Mouse (Mus musculus) neural tube, embryonic 15.5 days (tissue): Measurements from ENCODE around the gene Arhgap15. TPM values are rescaled to one million over a fixed set of nuclear protein-coding genes. Genes with fewer than 3 reads are reported as not detected.

ENCODE experiments used
- ATAC-seq: fragments of 200-750 bp; cut with Nextera tagmentation; 2 replicates; pipeline ENCODE4 v1.8.0; 2017; ENCODE audit warnings: mild to moderate bottlenecking, moderate TSS enrichment, moderate library complexity; ENCODE audit not compliant: low FRiP score
- H3K27ac ChIP-seq: fragments of 300-500 bp; sonication (generic); replicated peaks from 2 replicates; pipeline ENCODE4 v1.5.1; 2015; ENCODE audit warnings: mild to moderate bottlenecking, inconsistent platforms
- H3K27me3 ChIP-seq: fragments of 300-500 bp; sonication (generic); replicated peaks from 2 replicates; pipeline ENCODE4 v1.6.1; 2015; ENCODE audit warnings: inconsistent platforms
- H3K36me3 ChIP-seq: fragments of 300-500 bp; sonication (generic); 2 replicates; pipeline ENCODE4 v1.6.1; 2015; ENCODE audit warnings: inconsistent platforms
- H3K4me1 ChIP-seq: fragments of 300-500 bp; sonication (generic); 2 replicates; pipeline ENCODE4 v1.6.1; 2015; ENCODE audit warnings: inconsistent platforms
- H3K4me2 ChIP-seq: fragments of 300-500 bp; sonication (generic); 2 replicates; pipeline ENCODE4 v1.6.1; 2015; ENCODE audit warnings: inconsistent platforms, mild to moderate bottlenecking, moderate library complexity
- H3K4me3 ChIP-seq: fragments of 300-500 bp; sonication (generic); replicated peaks from 2 replicates; pipeline ENCODE4 v1.5.1; 2015; ENCODE audit warnings: mild to moderate bottlenecking, inconsistent platforms
- H3K9ac ChIP-seq: fragments of 300-500 bp; sonication (generic); replicated peaks from 2 replicates; pipeline ENCODE4 v1.6.1; 2015; ENCODE audit warnings: mild to moderate bottlenecking, inconsistent platforms
- H3K9me3 ChIP-seq: fragments of 300-500 bp; sonication (generic); replicated peaks from 2 replicates; pipeline ENCODE4 v1.6.1; 2016; ENCODE audit warnings: inconsistent platforms
- WGBS: fragments of 180-500 bp; shearing (Covaris S2); methylation state at CpG from one replicate; pipeline ENCODE4 v1.1.7; 2015; ENCODE audit warnings: mixed read lengths; 5-methylcytosine and 5-hydroxymethylcytosine counted together
- polyA plus RNA-seq: library from polyadenylated mRNA; unstranded; fragments of >200 nt; fragmentation: Nextera tagmentation; extraction: Ambion mirVana; gene quantifications from 2 replicates; pipeline ENCODE4 v1.2.1, GENCODE M21; 2015

Arhgap15 gene
- polyA plus RNA-seq, 1 experiment from 2014 or later, result 3.0 TPM

GRCm38 (mm10) chr2:43992510-43992909 is 243.9 kb downstream of the Arhgap15 start:
- Histone ChIP-seq H3K4me1 (no peaks in the 10 kb centered on the region), H3K4me2 (no peak overlapping the region), H3K4me3 (no peak overlapping the region), H3K27me3 (no peaks in the 10 kb centered on the region), H3K9ac (no peak overlapping the region), H3K27ac (no peak overlapping the region), H3K36me3 (no peaks in the 10 kb centered on the region), H3K9me3 (no peaks in the 10 kb centered on the region)
- 91% methylated on average over 7 of the region's 7 CpGs for WGBS
- ATAC-seq, result no peak

GRCm38 (mm10) chr2:44002454-44002853 is 253.8 kb downstream of the Arhgap15 start:
- ATAC-seq, result no peak
- H3K9ac ChIP-seq, result no peak overlapping the region
- WGBS, result 82% methylated on average over 1 of the region's 1 CpGs
- no peaks in the 10 kb centered on the region for H3K4me1 ChIP-seq
- H3K27ac ChIP-seq, result no peak overlapping the region
- no peak overlapping the region for H3K4me3 ChIP-seq
- H3K4me2 ChIP-seq, result no peak overlapping the region
- H3K27me3 ChIP-seq, result no peaks in the 10 kb centered on the region
- H3K36me3 ChIP-seq, result no peaks in the 10 kb centered on the region
- H3K9me3 ChIP-seq, result no peaks in the 10 kb centered on the region

GRCm38 (mm10) chr2:44010249-44010648 is 261.6 kb downstream of the Arhgap15 start:
- H3K27me3 ChIP-seq, result no peaks in the 10 kb centered on the region
- no peak overlapping the region for H3K27ac ChIP-seq
- no peak overlapping the region for H3K9ac ChIP-seq
- 81% methylated on average over 1 of the region's 1 CpGs for WGBS
- no peak overlapping the region for H3K4me2 ChIP-seq
- H3K36me3 ChIP-seq, result no peaks in the 10 kb centered on the region
- ATAC-seq, result no peak
- no peak overlapping the region for H3K4me3 ChIP-seq
- H3K4me1 ChIP-seq, result no peaks in the 10 kb centered on the region
- H3K9me3 ChIP-seq, result no peaks in the 10 kb centered on the region

GRCm38 (mm10) chr2:44013388-44013787 is 264.8 kb downstream of the Arhgap15 start:
- H3K9me3 ChIP-seq, result no peaks in the 10 kb centered on the region
- no peak overlapping the region for H3K4me2 ChIP-seq
- no peak overlapping the region for H3K27ac ChIP-seq
- WGBS, result 92% methylated on average over 5 of the region's 5 CpGs
- H3K27me3 ChIP-seq, result no peaks in the 10 kb centered on the region
- no peak overlapping the region for H3K9ac ChIP-seq
- no peaks in the 10 kb centered on the region for H3K4me1 ChIP-seq
- ATAC-seq, result no peak
- H3K4me3 ChIP-seq, result no peak overlapping the region
- no peaks in the 10 kb centered on the region for H3K36me3 ChIP-seq

GRCm38 (mm10) chr2:44016720-44017119 is 268.1 kb downstream of the Arhgap15 start:
- no peak for ATAC-seq
- Histone ChIP-seq H3K4me2 (no peak overlapping the region), H3K4me3 (no peak overlapping the region), H3K9me3 (no peaks in the 10 kb centered on the region), H3K27me3 (no peaks in the 10 kb centered on the region), H3K36me3 (no peaks in the 10 kb centered on the region), H3K4me1 (no peaks in the 10 kb centered on the region), H3K9ac (no peak overlapping the region), H3K27ac (no peak overlapping the region)
- WGBS, result 65% methylated on average over 3 of the region's 3 CpGs

GRCm38 (mm10) chr2:44017405-44018026 is 268.9 kb downstream of the Arhgap15 start:
- Histone ChIP-seq H3K4me3 (no peak overlapping the region), H3K27ac (no peak overlapping the region), H3K36me3 (no peaks in the 10 kb centered on the region), H3K4me2 (no peak overlapping the region), H3K27me3 (no peaks in the 10 kb centered on the region), H3K9me3 (no peaks in the 10 kb centered on the region), H3K4me1 (no peaks in the 10 kb centered on the region), H3K9ac (no peak overlapping the region)
- WGBS, result 44% methylated on average over 14 of the region's 14 CpGs
- ATAC-seq, result no peak

GRCm38 (mm10) chr2:44018033-44018432 is 269.4 kb downstream of the Arhgap15 start:
- H3K9me3 ChIP-seq, result no peaks in the 10 kb centered on the region
- no peak overlapping the region for H3K4me2 ChIP-seq
- no peaks in the 10 kb centered on the region for H3K36me3 ChIP-seq
- no peaks in the 10 kb centered on the region for H3K27me3 ChIP-seq
- H3K4me3 ChIP-seq, result no peak overlapping the region
- no peaks in the 10 kb centered on the region for H3K4me1 ChIP-seq
- H3K9ac ChIP-seq, result no peak overlapping the region
- ATAC-seq, result no peak
- WGBS, result 77% methylated on average over 10 of the region's 10 CpGs
- no peak overlapping the region for H3K27ac ChIP-seq

GRCm38 (mm10) chr2:44024704-44025103 is 276.1 kb downstream of the Arhgap15 start:
- ATAC-seq, result no peak

GRCm38 (mm10) chr2:44029035-44029715 is 280.6 kb downstream of the Arhgap15 start:
- WGBS, result 83% methylated on average over 8 of the region's 8 CpGs
- no peak for ATAC-seq
- no peak overlapping the region for H3K9ac ChIP-seq

More at GRCm38 (mm10) chr2:44024704-44025103, 276.1 kb downstream of the Arhgap15 start:
- H3K27ac ChIP-seq, result no peak overlapping the region
- H3K4me1 ChIP-seq, result no peaks in the 10 kb centered on the region
- H3K9me3 ChIP-seq, result no peaks in the 10 kb centered on the region
- 85% methylated on average over 1 of the region's 1 CpGs for WGBS
- H3K36me3 ChIP-seq, result no peaks in the 10 kb centered on the region
- no peak overlapping the region for H3K4me2 ChIP-seq
- H3K9ac ChIP-seq, result no peak overlapping the region
- no peaks in the 10 kb centered on the region for H3K27me3 ChIP-seq
- no peak overlapping the region for H3K4me3 ChIP-seq

GRCm38 (mm10) chr2:44029865-44030264 is 281.2 kb downstream of the Arhgap15 start:
- no peaks in the 10 kb centered on the region for H3K36me3 ChIP-seq
- H3K9me3 ChIP-seq, result no peaks in the 10 kb centered on the region
- no peak overlapping the region for H3K9ac ChIP-seq
- H3K27me3 ChIP-seq, result no peaks in the 10 kb centered on the region
- H3K4me2 ChIP-seq, result no peak overlapping the region
- H3K4me3 ChIP-seq, result no peak overlapping the region
- no peak for ATAC-seq
- H3K4me1 ChIP-seq, result no peaks in the 10 kb centered on the region
- H3K27ac ChIP-seq, result no peak overlapping the region
- WGBS, result 92% methylated on average over 10 of the region's 10 CpGs

More at GRCm38 (mm10) chr2:44029035-44029715, 280.6 kb downstream of the Arhgap15 start:
- no peaks in the 10 kb centered on the region for H3K36me3 ChIP-seq
- no peak overlapping the region for H3K4me3 ChIP-seq
- no peaks in the 10 kb centered on the region for H3K9me3 ChIP-seq
- no peaks in the 10 kb centered on the region for H3K27me3 ChIP-seq
- H3K4me1 ChIP-seq, result no peaks in the 10 kb centered on the region
- H3K27ac ChIP-seq, result no peak overlapping the region
- no peak overlapping the region for H3K4me2 ChIP-seq

- WGBS, result 79% methylated on average over 3 of the region's 3 CpGs
- Histone ChIP-seq H3K4me2 (no peak overlapping the region), H3K36me3 (no peaks in the 10 kb centered on the region), H3K9ac (no peak overlapping the region), H3K9me3 (no peaks in the 10 kb centered on the region), H3K4me3 (no peak overlapping the region), H3K27me3 (no peaks in the 10 kb centered on the region), H3K27ac (no peak overlapping the region), H3K4me1 (no peaks in the 10 kb centered on the region)
- ATAC-seq, result no peak
Measured at GRCm38 (mm10) chr2:44039522-44040203, 291.0 kb downstream of the Arhgap15 start.

- H3K4me2 ChIP-seq, result no peak overlapping the region
- H3K9me3 ChIP-seq, result no peaks in the 10 kb centered on the region
- no peak for ATAC-seq
- H3K27ac ChIP-seq, result no peak overlapping the region
- 71% methylated on average over 2 of the region's 2 CpGs for WGBS
- no peak overlapping the region for H3K9ac ChIP-seq
- no peaks in the 10 kb centered on the region for H3K36me3 ChIP-seq
- no peak overlapping the region for H3K4me3 ChIP-seq
- H3K4me1 ChIP-seq, result no peaks in the 10 kb centered on the region
- H3K27me3 ChIP-seq, result no peaks in the 10 kb centered on the region
Measured at GRCm38 (mm10) chr2:44044088-44044487, 295.5 kb downstream of the Arhgap15 start.
